Mouse (Mus musculus): ENCODE measurements around the gene Car11. TPM values are rescaled to one million over a fixed set of nuclear protein-coding genes. Genes with fewer than 3 reads are reported as not detected.

Car11 gene
- polyA plus RNA-seq, 1 experiment from 2014 or later: 73.8 TPM

- H3K27me3 ChIP-seq (replicated peaks): no peaks in the 10 kb centered on the region
- 86% methylated on average over 7 of the region's 7 CpGs for WGBS
- ATAC-seq (replicated peaks): no peak
These were observed 1.7 kb upstream of the Car11 start for GRCm38 (mm10) chr7:45697894-45698293.

GRCm38 (mm10) chr7:45700301-45701015 lies 815 bp downstream of the Car11 start:
- peak overlapping the region; percentile 74 for H3K9ac ChIP-seq
- no peaks in the 10 kb centered on the region for H3K9me3 ChIP-seq
- H3K4me3 ChIP-seq: peak overlapping the region; percentile 55
- H3K36me3 ChIP-seq (replicated peaks): no peaks in the 10 kb centered on the region
- peaks cover 52% of the 10 kb centered on the region for H3K4me1 ChIP-seq
- no peaks in the 10 kb centered on the region for H3K27me3 ChIP-seq (replicated peaks)
- under 1% methylated on average over 20 of the region's 20 CpGs for WGBS
- peak; percentile 5 for ATAC-seq (replicated peaks)
- H3K4me2 ChIP-seq: peak overlapping the region; percentile 88
- H3K27ac ChIP-seq: peak overlapping the region; percentile 85

More at GRCm38 (mm10) chr7:45697894-45698293, 1.7 kb upstream of the Car11 start:
- Histone ChIP-seq H3K4me3 (no peak overlapping the region), H3K27ac (no peak overlapping the region), H3K4me2 (no peak overlapping the region), H3K9ac (no peak overlapping the region), H3K9me3 (no peaks in the 10 kb centered on the region), H3K36me3 (replicated peaks) (no peaks in the 10 kb centered on the region), H3K4me1 (peaks cover 37% of the 10 kb centered on the region)

- peak overlapping the region; percentile 7; the same call in 1 of the 2 replicates for H3K9ac ChIP-seq
- peak overlapping the region; percentile 85 for H3K27ac ChIP-seq
- H3K27me3 ChIP-seq (replicated peaks): no peaks in the 10 kb centered on the region
- ATAC-seq (replicated peaks): no peak
- 25% methylated on average over 11 of the region's 11 CpGs for WGBS
- H3K9me3 ChIP-seq: no peaks in the 10 kb centered on the region
- H3K4me1 ChIP-seq: peaks cover 58% of the 10 kb centered on the region
- H3K4me3 ChIP-seq: peak overlapping the region; percentile 55
- no peaks in the 10 kb centered on the region for H3K36me3 ChIP-seq (replicated peaks)
- peak overlapping the region; percentile 88 for H3K4me2 ChIP-seq
These were observed 1.4 kb downstream of the Car11 start for GRCm38 (mm10) chr7:45701072-45701471.

GRCm38 (mm10) chr7:45701607-45702006 lies 2.0 kb downstream of the Car11 start:
- peak overlapping the region; percentile 7; the same call in 1 of the 2 replicates for H3K9ac ChIP-seq
- no peaks in the 10 kb centered on the region for H3K27me3 ChIP-seq (replicated peaks)
- peak overlapping the region; percentile 88 for H3K4me2 ChIP-seq
- no peaks in the 10 kb centered on the region for H3K36me3 ChIP-seq (replicated peaks)
- H3K4me1 ChIP-seq: peaks cover 63% of the 10 kb centered on the region
- no peak overlapping the region for H3K4me3 ChIP-seq
- H3K9me3 ChIP-seq: no peaks in the 10 kb centered on the region
- no peak for ATAC-seq (replicated peaks)
- WGBS: 84% methylated on average over 11 of the region's 11 CpGs
- H3K27ac ChIP-seq: no peak overlapping the region

GRCm38 (mm10) chr7:45702316-45702715 lies 2.7 kb downstream of the Car11 start:
- H3K4me3 ChIP-seq: no peak overlapping the region
- peaks cover 70% of the 10 kb centered on the region for H3K4me1 ChIP-seq
- peak overlapping the region; percentile 91; the same call in 1 of the 2 replicates for H3K4me2 ChIP-seq
- H3K27me3 ChIP-seq (replicated peaks): no peaks in the 10 kb centered on the region
- H3K9me3 ChIP-seq: no peaks in the 10 kb centered on the region
- H3K9ac ChIP-seq: no peak overlapping the region
- no peaks in the 10 kb centered on the region for H3K36me3 ChIP-seq (replicated peaks)
- no peak overlapping the region for H3K27ac ChIP-seq
- ATAC-seq (replicated peaks): no peak
- 93% methylated on average over 11 of the region's 11 CpGs for WGBS

GRCm38 (mm10) chr7:45702809-45703520 lies 3.3 kb downstream of the Car11 start:
- peak overlapping the region; percentile 48; the same call in 1 of the 2 replicates for H3K9ac ChIP-seq
- no peaks in the 10 kb centered on the region for H3K27me3 ChIP-seq (replicated peaks)
- WGBS: 92% methylated on average over 17 of the region's 17 CpGs
- peaks cover 77% of the 10 kb centered on the region for H3K4me1 ChIP-seq
- no peaks in the 10 kb centered on the region for H3K9me3 ChIP-seq
- peak overlapping the region; percentile 89 for H3K27ac ChIP-seq
- H3K36me3 ChIP-seq (replicated peaks): no peaks in the 10 kb centered on the region
- H3K4me3 ChIP-seq: peak overlapping the region; percentile 52
- peak overlapping the region; percentile 91 for H3K4me2 ChIP-seq
- ATAC-seq (replicated peaks): no peak

- no peaks in the 10 kb centered on the region for H3K27me3 ChIP-seq (replicated peaks)
- peak overlapping the region; percentile 89 for H3K27ac ChIP-seq
- H3K9ac ChIP-seq: peak overlapping the region; percentile 48
- peak overlapping the region; percentile 91 for H3K4me2 ChIP-seq
- no peaks in the 10 kb centered on the region for H3K36me3 ChIP-seq (replicated peaks)
- 35% methylated on average over 12 of the region's 12 CpGs for WGBS
- peak overlapping the region; percentile 52 for H3K4me3 ChIP-seq
- peaks cover 79% of the 10 kb centered on the region for H3K4me1 ChIP-seq
- no peak for ATAC-seq (replicated peaks)
- no peaks in the 10 kb centered on the region for H3K9me3 ChIP-seq
These were observed 3.9 kb downstream of the Car11 start for GRCm38 (mm10) chr7:45703521-45704033.

GRCm38 (mm10) chr7:45704046-45704559 lies 4.5 kb downstream of the Car11 start:
- ATAC-seq (replicated peaks): peak; percentile 68
- WGBS: under 1% methylated on average over 13 of the region's 13 CpGs
- no peaks in the 10 kb centered on the region for H3K36me3 ChIP-seq (replicated peaks)
- H3K27ac ChIP-seq: peak overlapping the region; percentile 89
- H3K4me1 ChIP-seq: peaks cover 79% of the 10 kb centered on the region
- peak overlapping the region; percentile 48 for H3K9ac ChIP-seq
- H3K9me3 ChIP-seq: no peaks in the 10 kb centered on the region
- H3K27me3 ChIP-seq (replicated peaks): no peaks in the 10 kb centered on the region
- H3K4me3 ChIP-seq: peak overlapping the region; percentile 52
- H3K4me2 ChIP-seq: peak overlapping the region; percentile 91

GRCm38 (mm10) chr7:45704730-45705442 lies 5.2 kb downstream of the Car11 start, which contains the start of gene Dbp:
TSS of gene Dbp (plus strand) at chr7:45705088.
- no peaks in the 10 kb centered on the region for H3K36me3 ChIP-seq (replicated peaks)
- peak; percentile 84 for ATAC-seq (replicated peaks)
- 0% methylated on average over 36 of the region's 36 CpGs for whole genome bisulfite sequencing
- peak within 1 kb of the TSS; percentile 91 for H3K4me2 ChIP-seq
- peak within 1 kb of the TSS; percentile 89 for H3K27ac ChIP-seq
- peaks cover 82% of the 10 kb centered on the region for H3K4me1 ChIP-seq
- peak within 1 kb of the TSS; percentile 68 for H3K9ac ChIP-seq
- H3K27me3 ChIP-seq (replicated peaks): no peaks in the 10 kb centered on the region
- H3K9me3 ChIP-seq: no peaks in the 10 kb centered on the region
- H3K4me3 ChIP-seq: peak within 1 kb of the TSS; percentile 52

GRCm38 (mm10) chr7:45705443-45705864 lies 5.8 kb downstream of the Car11 start:
- Histone ChIP-seq H3K27ac (peak overlapping the region; percentile 89), H3K9ac (peak overlapping the region; percentile 68), H3K4me2 (peak overlapping the region; percentile 91), H3K4me1 (peaks cover 83% of the 10 kb centered on the region), H3K27me3 (replicated peaks) (no peaks in the 10 kb centered on the region), H3K9me3 (no peaks in the 10 kb centered on the region), H3K4me3 (peak overlapping the region; percentile 52), H3K36me3 (replicated peaks) (peaks cover 4% of the 10 kb centered on the region)
- WGBS: under 1% methylated on average over 21 of the region's 21 CpGs
- no peak for ATAC-seq (replicated peaks)

GRCm38 (mm10) chr7:45705873-45706281 lies 6.2 kb downstream of the Car11 start:
- Histone ChIP-seq H3K4me2 (peak overlapping the region; percentile 91), H3K9me3 (no peaks in the 10 kb centered on the region), H3K9ac (peak overlapping the region; percentile 68), H3K27ac (no peak overlapping the region), H3K4me1 (peaks cover 84% of the 10 kb centered on the region), H3K27me3 (replicated peaks) (no peaks in the 10 kb centered on the region), H3K4me3 (peak overlapping the region; percentile 52), H3K36me3 (replicated peaks) (peaks cover 9% of the 10 kb centered on the region)
- WGBS: 1% methylated on average over 7 of the region's 7 CpGs
- ATAC-seq (replicated peaks): no peak

All from midbrain, embryonic 15.5 days (tissue).